Mouse (Mus musculus): ENCODE results near the gene Pla2g4a.

DNA sequence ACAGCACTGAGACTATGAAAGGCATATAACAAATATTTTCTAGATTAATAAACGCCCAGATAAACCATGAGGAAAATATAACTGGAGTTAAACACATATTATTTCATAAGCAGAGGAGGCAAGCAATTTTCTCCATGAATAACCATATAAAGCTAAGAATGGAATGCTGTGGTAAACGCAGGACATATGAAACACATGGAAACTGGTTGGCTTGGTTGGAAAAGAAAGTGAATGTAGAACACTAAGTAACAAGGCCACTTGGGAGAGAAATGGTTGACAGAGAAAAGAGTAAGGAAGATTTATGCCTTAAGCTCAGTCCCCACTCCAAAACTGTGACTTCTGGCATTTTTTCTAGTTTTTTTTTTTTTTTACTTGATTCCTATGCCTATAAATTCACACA, 127.2 kb downstream of the Pla2g4a start:
- TF ChIP-seq CTCF (IDR thresholded peaks at IDR 0.05; ENCODE audit: low read depth) (no peak), EP300 (IDR thresholded peaks at IDR 0.05; ENCODE audit: low read depth) (no peak)
